ENCODE assay signal across 8 mouse cellular contexts in genomic region chr11:98741622-98742396, GRCm38 (mm10). TPM values are rescaled to one million over a fixed set of nuclear protein-coding genes. Genes with fewer than 3 reads are reported as not detected.
DNase-seq lines count a peak whose midpoint lies in the region; ATAC-seq and TF ChIP-seq lines count a peak whose summit lies in the region.

No protein-coding gene starts in this region.

- peaks cover 1% of the 10 kb centered on the region for H3K79me3 ChIP-seq in C2C12 (ENCODE audit: low read depth)

- H3K79me2 ChIP-seq in C2C12 (ENCODE audit: control insufficient read depth, insufficient read depth), result peaks cover 16% of the 10 kb centered on the region

- peak; percentile 84 for TF ChIP-seq CTCF in C2C12 (IDR thresholded peaks at IDR 0.05; ENCODE audit: control insufficient read depth, insufficient read depth, insufficient read length)
- peak; percentile 39 for TF ChIP-seq CTCF in liver, postnatal 0 days (IDR thresholded peaks at IDR 0.05; ENCODE audit: low read depth)

- no peak for TF ChIP-seq EP300 in liver, postnatal 0 days (IDR thresholded peaks at IDR 0.05; ENCODE audit: low read depth)

- peak overlapping the region; percentile 68 for H3K4me3 ChIP-seq in C2C12 (ENCODE audit: insufficient read depth, poor library complexity, severe bottlenecking)
- H3K4me3 ChIP-seq in embryonic facial prominence, embryonic 10.5 days, result peak overlapping the region; percentile 90
- peak overlapping the region; percentile 87 for H3K4me3 ChIP-seq in heart, embryonic 12.5 days
- peak overlapping the region; percentile 90 for H3K4me3 ChIP-seq in kidney, embryonic 14.5 days (ENCODE audit: low read length)
- H3K4me3 ChIP-seq in liver, postnatal 0 days (ENCODE audit: low read depth, low read length), result peak overlapping the region; percentile 99
- H3K4me3 ChIP-seq in neural tube, embryonic 12.5 days, result peak overlapping the region; percentile 91

- peak overlapping the region; percentile 97 for H3K27ac ChIP-seq in embryonic facial prominence, embryonic 10.5 days (replicated peaks)
- peak overlapping the region; percentile 92 for H3K27ac ChIP-seq in heart, embryonic 12.5 days (ENCODE audit: poor library complexity, severe bottlenecking)
- peak overlapping the region; percentile 90 for H3K27ac ChIP-seq in kidney, embryonic 14.5 days (ENCODE audit: low read depth, low read length)
- H3K27ac ChIP-seq in liver, postnatal 0 days (ENCODE audit: low read depth), result peak overlapping the region; percentile 95
- peak overlapping the region; percentile 92 for H3K27ac ChIP-seq in neural tube, embryonic 12.5 days

- peak overlapping the region; percentile 78 for H3ac ChIP-seq in C2C12 (ENCODE audit: control insufficient read depth, insufficient read length, low read depth)

- peak overlapping the region; percentile 96 for H3K9ac ChIP-seq in heart, embryonic 12.5 days
- H3K9ac ChIP-seq in kidney, embryonic 14.5 days (ENCODE audit: low read depth, low read length), result peak overlapping the region; percentile 89
- H3K9ac ChIP-seq in liver, postnatal 0 days (replicated peaks), result peak overlapping the region; percentile 96
- H3K9ac ChIP-seq in neural tube, embryonic 12.5 days, result peak overlapping the region; percentile 96

- peak; percentile 82 to 83 for DNase-seq in adrenal gland, adult 18-20 months (ENCODE audit: low spot score in 2 of 2)
- DNase-seq in embryonic facial prominence, embryonic 10.5 days (ENCODE audit: low spot score), result peak; percentile 89
- peak; percentile 87 for DNase-seq in liver, postnatal 0 days
- peak; percentile 89 for DNase-seq in thymus, postnatal 14 days

- ATAC-seq in heart, embryonic 12.5 days (ENCODE audit: insufficient number of reproducible peaks, low FRiP score), result peak; percentile 86
- peak; percentile 74 for ATAC-seq in kidney, embryonic 14.5 days (ENCODE audit: low FRiP score, low TSS enrichment)
- ATAC-seq in liver, postnatal 0 days, result peak; percentile 82
- ATAC-seq in neural tube, embryonic 12.5 days (ENCODE audit: low FRiP score, low read depth), result peak; percentile 77

- H3K4me2 ChIP-seq in heart, embryonic 12.5 days, result peak overlapping the region; percentile 80
- H3K4me2 ChIP-seq in kidney, embryonic 14.5 days (replicated peaks; ENCODE audit: low read depth, low read length), result peak overlapping the region; percentile 88
- peak overlapping the region; percentile 94 for H3K4me2 ChIP-seq in liver, postnatal 0 days (ENCODE audit: low read depth, low read length)
- H3K4me2 ChIP-seq in neural tube, embryonic 12.5 days (replicated peaks), result peak overlapping the region; percentile 77

- no peaks in the 10 kb centered on the region for H3K27me3 ChIP-seq in C2C12 (ENCODE audit: control insufficient read depth, insufficient read depth, insufficient read length)
- H3K27me3 ChIP-seq in embryonic facial prominence, embryonic 10.5 days (replicated peaks; ENCODE audit: low read depth, poor library complexity, severe bottlenecking), result peaks cover 10% of the 10 kb centered on the region; the same call in 1 of the 2 replicates
- H3K27me3 ChIP-seq in heart, embryonic 12.5 days (replicated peaks), result no peaks in the 10 kb centered on the region
- H3K27me3 ChIP-seq in kidney, embryonic 14.5 days (ENCODE audit: control insufficient read depth, insufficient read depth, low read length), result no peaks in the 10 kb centered on the region
- H3K27me3 ChIP-seq in liver, postnatal 0 days (ENCODE audit: insufficient read depth, low read length), result no peaks in the 10 kb centered on the region
- H3K27me3 ChIP-seq in neural tube, embryonic 12.5 days (replicated peaks), result no peaks in the 10 kb centered on the region

- H3K9me3 ChIP-seq in embryonic facial prominence, embryonic 10.5 days, result no peaks in the 10 kb centered on the region
- H3K9me3 ChIP-seq in heart, embryonic 12.5 days (replicated peaks), result no peaks in the 10 kb centered on the region
- H3K9me3 ChIP-seq in kidney, embryonic 14.5 days (ENCODE audit: control insufficient read depth, low read length), result no peaks in the 10 kb centered on the region
- H3K9me3 ChIP-seq in liver, postnatal 0 days (ENCODE audit: low read length), result no peaks in the 10 kb centered on the region
- H3K9me3 ChIP-seq in neural tube, embryonic 12.5 days, result no peaks in the 10 kb centered on the region

- WGBS in embryonic facial prominence, embryonic 10.5 days, result under 1% methylated on average over 86 of the region's 86 CpGs
- under 1% methylated on average over 71 of the region's 86 CpGs for WGBS in heart, embryonic 12.5 days
- 1% methylated on average over 54 of the region's 86 CpGs for WGBS in kidney, embryonic 14.5 days
- 1% methylated on average over 62 of the region's 86 CpGs for WGBS in liver, postnatal 0 days (ENCODE audit: insufficient replicate concordance)
- WGBS in neural tube, embryonic 12.5 days, result 1% methylated on average over 80 of the region's 86 CpGs

- H3K36me3 ChIP-seq in C2C12 (ENCODE audit: control insufficient read depth, insufficient read depth), result no peaks in the 10 kb centered on the region
- no peaks in the 10 kb centered on the region for H3K36me3 ChIP-seq in embryonic facial prominence, embryonic 10.5 days (replicated peaks)
- H3K36me3 ChIP-seq in heart, embryonic 12.5 days, result no peaks in the 10 kb centered on the region
- H3K36me3 ChIP-seq in kidney, embryonic 14.5 days (ENCODE audit: control insufficient read depth, insufficient read depth, low read length), result no peaks in the 10 kb centered on the region
- no peaks in the 10 kb centered on the region for H3K36me3 ChIP-seq in liver, postnatal 0 days (replicated peaks; ENCODE audit: insufficient read depth, low read length)
- no peaks in the 10 kb centered on the region for H3K36me3 ChIP-seq in neural tube, embryonic 12.5 days

- H3K4me1 ChIP-seq in embryonic facial prominence, embryonic 10.5 days, result peaks cover 79% of the 10 kb centered on the region
- H3K4me1 ChIP-seq in heart, embryonic 12.5 days (replicated peaks), result peaks cover 66% of the 10 kb centered on the region
- H3K4me1 ChIP-seq in kidney, embryonic 14.5 days (ENCODE audit: control insufficient read depth, insufficient read depth, low read length), result peaks cover 52% of the 10 kb centered on the region
- H3K4me1 ChIP-seq in liver, postnatal 0 days (ENCODE audit: insufficient read depth), result peaks cover 49% of the 10 kb centered on the region
- peaks cover 74% of the 10 kb centered on the region for H3K4me1 ChIP-seq in neural tube, embryonic 12.5 days

TF ChIP-seq in C2C12, 6 proteins besides CTCF, POLR2A, EP300 and RAD21 (continues in another document):
- TF ChIP-seq MYOG (IDR thresholded peaks at IDR 0.05; ENCODE audit: control insufficient read depth, extremely low read depth, insufficient read length) (no peak), MAX (IDR thresholded peaks at IDR 0.05) (no peak)

RNA-seq across cellular contexts. Expression of gene Thra, which starts 1.4 kb away (rescaled TPM):
- polyA plus RNA-seq in C2C12 (2012; fragmentation: generic; extraction: Trizol), result 28.1 TPM
- total RNA-seq in adrenal gland, adult 18-20 months (2021), result 10 to 100 TPM; 90.2 to 91.0 TPM
- polyA plus RNA-seq in embryonic facial prominence, embryonic 10.5 days (2016; fragmentation: Nextera tagmentation; extraction: Ambion mirVana), result 8.8 and 9.1 TPM in 2 replicates
- polyA plus RNA-seq in heart, embryonic 12.5 days (2016; fragmentation: Nextera tagmentation; extraction: Ambion mirVana), result 27.0 and 29.8 TPM in 2 replicates
- polyA plus RNA-seq in kidney, embryonic 14.5 days (2014; fragmentation: Nextera tagmentation; extraction: Ambion mirVana), result 28.0 and 31.8 TPM in 2 replicates
- polyA plus RNA-seq in liver, postnatal 0 days (2015; fragmentation: Nextera tagmentation; extraction: Ambion mirVana), result 5.1 and 6.1 TPM in 2 replicates
- 56.9 and 67.0 TPM in 2 replicates for polyA plus RNA-seq in neural tube, embryonic 12.5 days (2016; fragmentation: Nextera tagmentation; extraction: Ambion mirVana)

RNA-seq across cellular contexts. Expression of gene Med24, which starts 12.6 kb away (rescaled TPM):
- 33.1 TPM for polyA plus RNA-seq in C2C12 (2012; fragmentation: generic; extraction: Trizol)
- 10 to 100 TPM; 46.1 to 49.2 TPM for total RNA-seq in adrenal gland, adult 18-20 months (2021)
- polyA plus RNA-seq in embryonic facial prominence, embryonic 10.5 days (2016; fragmentation: Nextera tagmentation; extraction: Ambion mirVana), result 73.9 and 78.1 TPM in 2 replicates
- polyA plus RNA-seq in heart, embryonic 12.5 days (2016; fragmentation: Nextera tagmentation; extraction: Ambion mirVana), result 45.9 and 48.1 TPM in 2 replicates
- polyA plus RNA-seq in kidney, embryonic 14.5 days (2014; fragmentation: Nextera tagmentation; extraction: Ambion mirVana), result 39.5 and 59.1 TPM in 2 replicates
- polyA plus RNA-seq in liver, postnatal 0 days (2015; fragmentation: Nextera tagmentation; extraction: Ambion mirVana), result 10.5 and 10.9 TPM in 2 replicates
- polyA plus RNA-seq in neural tube, embryonic 12.5 days (2016; fragmentation: Nextera tagmentation; extraction: Ambion mirVana), result 78.7 and 80.0 TPM in 2 replicates

RNA-seq across cellular contexts. Expression of gene Nr1d1, which starts 33.3 kb away (rescaled TPM):
- polyA plus RNA-seq in C2C12 (2012; fragmentation: generic; extraction: Trizol), result 22.3 TPM
- total RNA-seq in adrenal gland, adult 18-20 months (2021), result 100 to 1,000 TPM; 226 to 232 TPM
- polyA plus RNA-seq in embryonic facial prominence, embryonic 10.5 days (2016; fragmentation: Nextera tagmentation; extraction: Ambion mirVana), result 1.1 and 1.8 TPM in 2 replicates
- 6.4 TPM in 2 replicates for polyA plus RNA-seq in heart, embryonic 12.5 days (2016; fragmentation: Nextera tagmentation; extraction: Ambion mirVana)
- 1.6 and 2.6 TPM in 2 replicates for polyA plus RNA-seq in kidney, embryonic 14.5 days (2014; fragmentation: Nextera tagmentation; extraction: Ambion mirVana)
- polyA plus RNA-seq in liver, postnatal 0 days (2015; fragmentation: Nextera tagmentation; extraction: Ambion mirVana), result 2.0 and 4.2 TPM in 2 replicates
- polyA plus RNA-seq in neural tube, embryonic 12.5 days (2016; fragmentation: Nextera tagmentation; extraction: Ambion mirVana), result 1.5 and 2.1 TPM in 2 replicates

RNA-seq across cellular contexts. Expression of gene Csf3, which starts 40.7 kb away (rescaled TPM):
- polyA plus RNA-seq in C2C12 (2012; fragmentation: generic; extraction: Trizol), result not detected
- total RNA-seq in adrenal gland, adult 18-20 months (2021), result not detected
- polyA plus RNA-seq in embryonic facial prominence, embryonic 10.5 days (2016; fragmentation: Nextera tagmentation; extraction: Ambion mirVana), result not detected in 2 replicates
- not detected in 2 replicates for polyA plus RNA-seq in heart, embryonic 12.5 days (2016; fragmentation: Nextera tagmentation; extraction: Ambion mirVana)
- polyA plus RNA-seq in kidney, embryonic 14.5 days (2014; fragmentation: Nextera tagmentation; extraction: Ambion mirVana), result not detected in 2 replicates
- not detected in 2 replicates for polyA plus RNA-seq in liver, postnatal 0 days (2015; fragmentation: Nextera tagmentation; extraction: Ambion mirVana)
- polyA plus RNA-seq in neural tube, embryonic 12.5 days (2016; fragmentation: Nextera tagmentation; extraction: Ambion mirVana), result not detected in 2 replicates

RNA-seq across cellular contexts. Expression of gene Msl1, which starts 53.5 kb away (rescaled TPM):
- 40.5 TPM for polyA plus RNA-seq in C2C12 (2012; fragmentation: generic; extraction: Trizol)
- 10 to 100 TPM; 82.3 to 97.4 TPM for total RNA-seq in adrenal gland, adult 18-20 months (2021)
- 23.4 and 23.5 TPM in 2 replicates for polyA plus RNA-seq in embryonic facial prominence, embryonic 10.5 days (2016; fragmentation: Nextera tagmentation; extraction: Ambion mirVana)
- 20.3 and 21.4 TPM in 2 replicates for polyA plus RNA-seq in heart, embryonic 12.5 days (2016; fragmentation: Nextera tagmentation; extraction: Ambion mirVana)
- polyA plus RNA-seq in kidney, embryonic 14.5 days (2014; fragmentation: Nextera tagmentation; extraction: Ambion mirVana), result 21.6 and 33.7 TPM in 2 replicates
- polyA plus RNA-seq in liver, postnatal 0 days (2015; fragmentation: Nextera tagmentation; extraction: Ambion mirVana), result 5.4 and 6.5 TPM in 2 replicates
- 37.0 and 40.8 TPM in 2 replicates for polyA plus RNA-seq in neural tube, embryonic 12.5 days (2016; fragmentation: Nextera tagmentation; extraction: Ambion mirVana)

Comparison
In these comparisons a context has a peak if more than half of its experiments do, and no peak if none do; other contexts are left out.
1. Peak in every context shown above with its lines: DNase-seq, ATAC-seq, H3K4me3 ChIP-seq and H3K27ac ChIP-seq.